Mouse (Mus musculus): Measurements from ENCODE around the gene Snorc. TPM values are rescaled to one million over a fixed set of nuclear protein-coding genes. Genes with fewer than 3 reads are reported as not detected.

Gene Snorc
- total RNA-seq, 1 experiment from 2014 or later = not detected

DNA sequence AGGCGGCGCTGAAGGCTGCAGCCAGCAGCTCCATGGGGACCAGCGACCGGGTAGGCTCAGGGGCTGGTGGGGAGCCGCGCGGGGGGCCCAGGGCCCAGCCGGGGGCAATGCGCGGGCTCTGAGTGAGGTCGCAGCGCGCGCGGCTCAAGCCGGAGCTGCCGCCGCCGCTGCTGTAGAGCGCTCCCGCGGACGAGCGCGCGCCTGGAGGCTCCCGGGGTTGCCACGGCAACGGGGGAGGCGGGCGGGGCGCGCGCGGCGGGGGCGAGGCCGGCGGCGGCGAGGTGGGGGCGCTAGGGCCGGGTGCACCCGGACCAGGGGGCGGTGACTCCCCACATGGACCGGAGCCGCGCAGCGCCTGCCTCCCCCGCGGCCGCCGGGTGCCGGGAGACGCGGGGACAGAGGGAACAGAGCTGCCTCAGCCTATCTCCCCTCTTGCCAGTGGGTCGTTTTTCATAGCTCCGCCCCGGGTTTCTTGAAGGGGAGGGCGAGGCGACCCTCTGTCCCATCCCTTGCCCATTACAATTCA is 40.2 kb downstream of the Snorc start:
- DNase-seq = peak; percentile 63

DNA sequence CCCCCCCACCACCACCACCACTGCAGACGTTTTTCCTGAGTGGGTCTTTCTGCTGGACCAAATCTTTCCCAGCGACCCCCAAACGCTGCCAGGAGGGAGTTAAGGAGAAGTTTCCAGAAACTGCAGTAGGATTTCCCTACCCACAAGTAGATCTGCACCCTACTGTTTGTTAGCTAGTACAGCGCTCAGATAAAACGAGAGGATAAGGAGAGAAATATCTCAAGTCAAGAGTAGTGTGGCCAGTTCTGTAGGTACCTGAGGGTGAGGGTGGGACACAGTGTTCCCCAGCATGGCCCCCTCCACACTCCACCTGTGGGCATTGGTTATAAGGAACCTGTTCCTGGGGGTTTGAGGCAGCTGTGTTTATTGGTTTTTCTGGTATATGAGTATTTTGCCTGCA is 40.8 kb downstream of the Snorc start:
- no peak for DNase-seq

GRCm38 (mm10) chr1:87520467-87520866 is 50.4 kb downstream of the Snorc start:
- no peak for DNase-seq

- DNase-seq = no peak
Observed at GRCm38 (mm10) chr1:87521523-87521922, 51.5 kb downstream of the Snorc start.

GRCm38 (mm10) chr1:87525041-87525440 is 55.0 kb downstream of the Snorc start:
- DNase-seq = no peak

Other genes with a start within 250 kb of the Snorc start
- 310 and 340 TPM in 2 replicates for gene Efhd1, start 205.9 kb upstream of the Snorc start, total RNA-seq (2021)
- gene Gigyf2, start 143.3 kb upstream of the Snorc start, total RNA-seq (2021) = 94.6 and 114 TPM in 2 replicates
- gene Kcnj13, start 75.5 kb upstream of the Snorc start, total RNA-seq (2021) = not detected in 2 replicates
- gene Neu2, start 39.6 kb downstream of the Snorc start, total RNA-seq (2021) = not detected in 2 replicates
- 0.46 TPM in 1 of 2 replicates, not detected in the other for gene Ngef, start 103.6 kb downstream of the Snorc start, total RNA-seq (2021)
- 7.9 and 17.4 TPM in 2 replicates for gene Inpp5d, start 150.0 kb downstream of the Snorc start, total RNA-seq (2021)

Data from adrenal gland, postnatal 25 days (tissue).